Mouse (Mus musculus): ENCODE data around the gene Timp4. TPM values are rescaled to one million over a fixed set of nuclear protein-coding genes. Genes with fewer than 3 reads are reported as not detected.

Gene Timp4
- polyA plus RNA-seq, 1 experiment from 2014 or later: 0.23 TPM

DNA sequence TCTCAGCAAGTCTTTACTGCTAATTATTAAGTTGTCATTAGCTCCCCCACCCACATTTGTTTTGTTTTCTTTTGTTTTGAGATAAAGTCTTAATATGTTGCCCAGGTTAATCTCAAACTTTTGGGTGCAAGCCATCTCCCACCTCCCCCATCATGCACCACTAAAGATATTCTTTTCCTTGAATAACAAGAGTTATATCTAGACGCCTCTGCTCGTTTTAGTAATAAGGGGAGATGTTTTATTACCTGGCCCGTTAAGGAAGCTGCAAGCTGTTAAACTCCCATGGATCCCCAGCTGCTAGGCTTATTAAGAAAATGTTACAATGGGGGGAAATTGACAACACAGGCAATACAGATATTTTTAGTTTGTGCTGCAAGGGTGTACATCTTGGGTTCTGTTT is 21.4 kb downstream of the Timp4 start:
- no peak for ATAC-seq (ENCODE audit: insufficient number of reproducible peaks, insufficient read depth, low FRiP score, low TSS enrichment, low read depth)
- no peaks in the 10 kb centered on the region for H3K27me3 ChIP-seq
- H3K36me3 ChIP-seq: no peaks in the 10 kb centered on the region
- H3K4me3 ChIP-seq (replicated peaks): no peak overlapping the region
- no peaks in the 10 kb centered on the region for H3K9me3 ChIP-seq
- no peak overlapping the region for H3K4me2 ChIP-seq
- 31% methylated on average over 3 of the region's 3 CpGs for WGBS
- no peak overlapping the region for H3K9ac ChIP-seq (replicated peaks)
- H3K4me1 ChIP-seq (replicated peaks): no peaks in the 10 kb centered on the region
- no peak overlapping the region for H3K27ac ChIP-seq

DNA sequence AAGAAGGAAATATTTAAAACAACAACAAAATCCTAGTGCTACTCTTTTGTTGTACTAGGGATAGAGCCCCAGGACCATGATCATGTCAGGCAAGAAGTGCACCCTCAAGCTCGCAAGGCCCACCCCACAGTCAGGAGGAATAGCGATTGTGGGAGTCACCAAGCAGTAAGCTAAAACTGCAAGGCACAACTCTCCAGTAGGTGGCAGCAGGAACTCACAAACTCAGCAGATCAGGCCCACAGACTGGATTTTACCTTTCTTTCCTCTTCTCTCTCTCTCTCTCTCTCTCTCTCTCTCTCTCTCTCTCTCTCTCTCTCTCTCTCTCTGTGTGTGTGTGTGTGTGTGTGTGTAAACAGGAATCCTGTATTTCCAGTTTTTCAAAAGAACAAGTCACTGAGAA is 24.5 kb downstream of the Timp4 start:
- Histone ChIP-seq H3K4me1 (replicated peaks) (no peaks in the 10 kb centered on the region), H3K27ac (no peak overlapping the region), H3K27me3 (no peaks in the 10 kb centered on the region), H3K4me2 (no peak overlapping the region), H3K9me3 (no peaks in the 10 kb centered on the region), H3K4me3 (replicated peaks) (no peak overlapping the region), H3K36me3 (no peaks in the 10 kb centered on the region), H3K9ac (replicated peaks) (no peak overlapping the region)
- ATAC-seq (ENCODE audit: insufficient number of reproducible peaks, insufficient read depth, low FRiP score, low TSS enrichment, low read depth): no peak
- 5% methylated on average over 2 of the region's 2 CpGs for WGBS

DNA sequence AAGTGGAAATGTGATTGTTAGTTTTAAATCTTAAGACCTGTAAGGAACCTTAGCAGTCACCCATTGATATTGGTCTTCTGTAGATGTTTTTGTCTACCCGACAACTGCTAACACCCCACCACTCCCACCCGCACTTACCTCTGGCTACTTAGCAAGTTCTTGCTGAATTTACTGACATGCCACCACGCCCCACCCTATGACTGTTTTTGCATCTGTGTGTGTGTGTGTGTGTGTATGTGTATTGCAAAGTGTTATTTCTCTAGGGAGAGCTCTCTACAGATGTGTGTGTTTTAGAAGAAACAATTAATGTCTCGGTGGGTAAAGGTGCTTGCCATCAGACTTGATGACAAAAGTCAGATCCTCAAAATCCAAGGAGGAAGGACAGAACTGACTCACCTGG is 25.0 kb downstream of the Timp4 start, which contains the start of gene Gm17482:
Gm17482 (plus strand) TSS at position 301 of the 400 bp plus-strand sequence.
- no peak for ATAC-seq (ENCODE audit: insufficient number of reproducible peaks, insufficient read depth, low FRiP score, low TSS enrichment, low read depth)
- 77% methylated on average over 4 of the region's 4 CpGs for WGBS
- H3K27ac ChIP-seq: no peak within 1 kb of the TSS

DNA sequence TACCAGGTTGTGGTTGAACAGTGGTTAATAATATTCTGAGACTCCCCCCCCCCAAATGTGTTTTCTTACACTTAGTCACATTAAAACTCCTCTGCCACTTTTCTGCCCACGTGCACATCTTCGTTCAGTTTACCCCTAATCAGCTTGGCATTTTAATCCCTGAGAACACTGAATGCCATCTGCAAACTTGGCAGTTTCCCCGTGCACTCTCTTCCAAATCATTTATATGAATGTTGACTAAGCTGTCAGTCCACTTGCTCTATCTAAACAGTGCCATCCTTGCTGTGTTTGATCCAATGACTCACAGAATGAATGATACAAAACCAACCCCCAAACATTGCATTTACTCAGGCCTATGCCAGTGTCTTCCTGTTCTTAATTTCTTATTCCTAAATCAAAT is 26.5 kb downstream of the Timp4 start:
- no peaks in the 10 kb centered on the region for H3K27me3 ChIP-seq
- H3K27ac ChIP-seq: no peak overlapping the region
- ATAC-seq (ENCODE audit: insufficient number of reproducible peaks, insufficient read depth, low FRiP score, low TSS enrichment, low read depth): no peak
- no peak overlapping the region for H3K4me2 ChIP-seq
- no peaks in the 10 kb centered on the region for H3K9me3 ChIP-seq
- no peak overlapping the region for H3K4me3 ChIP-seq (replicated peaks)
- H3K36me3 ChIP-seq: no peaks in the 10 kb centered on the region
- 83% methylated on average over 3 of the region's 3 CpGs for WGBS
- H3K4me1 ChIP-seq (replicated peaks): no peaks in the 10 kb centered on the region
- H3K9ac ChIP-seq (replicated peaks): no peak overlapping the region

More for the DNA sequence above, 25.0 kb downstream of the Timp4 start, which contains the start of gene Gm17482:
- H3K9ac ChIP-seq (replicated peaks): no peak within 1 kb of the TSS
- no peaks in the 10 kb centered on the region for H3K27me3 ChIP-seq
- no peaks in the 10 kb centered on the region for H3K36me3 ChIP-seq
- no peaks in the 10 kb centered on the region for H3K4me1 ChIP-seq (replicated peaks)
- no peak within 1 kb of the TSS for H3K4me3 ChIP-seq (replicated peaks)
- no peak within 1 kb of the TSS for H3K4me2 ChIP-seq
- no peaks in the 10 kb centered on the region for H3K9me3 ChIP-seq

DNA sequence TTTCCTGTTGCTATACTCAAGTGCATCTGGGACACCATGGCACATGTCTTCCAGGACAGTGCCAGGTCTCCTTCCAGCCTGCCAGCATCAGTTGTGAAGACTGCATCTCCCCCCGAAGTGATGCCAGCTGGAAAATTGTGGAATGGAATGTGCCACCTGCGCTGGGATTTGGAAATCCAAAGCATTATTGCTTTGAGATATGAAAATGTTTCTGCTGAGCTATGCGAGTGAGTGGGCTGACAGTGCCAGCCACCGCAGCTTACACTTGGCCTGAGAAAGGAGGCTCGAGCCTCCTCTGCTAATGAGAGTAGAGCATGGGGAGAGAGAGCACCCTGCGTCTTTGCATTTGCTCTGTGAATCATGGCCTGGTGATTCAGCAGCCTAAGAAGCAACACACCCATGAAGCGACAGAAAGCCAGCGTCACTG is 30.8 kb downstream of the Timp4 start:
- Histone ChIP-seq H3K9ac (replicated peaks) (no peak overlapping the region), H3K4me3 (replicated peaks) (no peak overlapping the region), H3K4me2 (no peak overlapping the region), H3K4me1 (replicated peaks) (no peaks in the 10 kb centered on the region), H3K36me3 (no peaks in the 10 kb centered on the region), H3K27me3 (no peaks in the 10 kb centered on the region), H3K9me3 (no peaks in the 10 kb centered on the region), H3K27ac (no peak overlapping the region)
- 82% methylated on average over 8 of the region's 8 CpGs for WGBS
- ATAC-seq (ENCODE audit: insufficient number of reproducible peaks, insufficient read depth, low FRiP score, low TSS enrichment, low read depth): no peak

DNA sequence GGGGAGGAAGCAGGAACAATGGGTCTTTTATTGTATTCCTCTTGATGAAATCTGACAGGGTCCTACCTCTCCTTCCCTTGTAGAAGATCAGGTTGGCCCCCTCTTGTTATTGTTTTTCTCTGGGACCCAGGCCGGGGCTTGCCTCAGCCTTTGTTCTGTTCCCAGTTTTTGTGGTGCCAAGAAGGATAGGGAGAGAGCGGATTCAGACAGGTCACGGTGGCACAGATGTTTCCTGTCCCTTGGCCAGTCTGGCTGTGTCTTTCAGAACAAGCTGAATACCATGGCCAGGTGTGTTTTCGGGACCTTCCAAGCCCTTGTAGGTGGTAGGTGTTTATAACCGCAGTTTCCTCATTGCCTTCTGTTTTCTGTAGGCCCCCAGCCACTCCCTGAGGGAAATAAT is 38.9 kb downstream of the Timp4 start:
- no peaks in the 10 kb centered on the region for H3K27me3 ChIP-seq
- 41% methylated on average over 5 of the region's 5 CpGs for WGBS
- no peaks in the 10 kb centered on the region for H3K9me3 ChIP-seq
- H3K4me2 ChIP-seq: no peak overlapping the region
- no peak overlapping the region for H3K4me3 ChIP-seq (replicated peaks)
- H3K36me3 ChIP-seq: no peaks in the 10 kb centered on the region
- H3K4me1 ChIP-seq (replicated peaks): peaks cover 7% of the 10 kb centered on the region; the same call in 1 of the 2 replicates
- ATAC-seq (ENCODE audit: insufficient number of reproducible peaks, insufficient read depth, low FRiP score, low TSS enrichment, low read depth): no peak
- H3K9ac ChIP-seq (replicated peaks): no peak overlapping the region
- no peak overlapping the region for H3K27ac ChIP-seq

DNA sequence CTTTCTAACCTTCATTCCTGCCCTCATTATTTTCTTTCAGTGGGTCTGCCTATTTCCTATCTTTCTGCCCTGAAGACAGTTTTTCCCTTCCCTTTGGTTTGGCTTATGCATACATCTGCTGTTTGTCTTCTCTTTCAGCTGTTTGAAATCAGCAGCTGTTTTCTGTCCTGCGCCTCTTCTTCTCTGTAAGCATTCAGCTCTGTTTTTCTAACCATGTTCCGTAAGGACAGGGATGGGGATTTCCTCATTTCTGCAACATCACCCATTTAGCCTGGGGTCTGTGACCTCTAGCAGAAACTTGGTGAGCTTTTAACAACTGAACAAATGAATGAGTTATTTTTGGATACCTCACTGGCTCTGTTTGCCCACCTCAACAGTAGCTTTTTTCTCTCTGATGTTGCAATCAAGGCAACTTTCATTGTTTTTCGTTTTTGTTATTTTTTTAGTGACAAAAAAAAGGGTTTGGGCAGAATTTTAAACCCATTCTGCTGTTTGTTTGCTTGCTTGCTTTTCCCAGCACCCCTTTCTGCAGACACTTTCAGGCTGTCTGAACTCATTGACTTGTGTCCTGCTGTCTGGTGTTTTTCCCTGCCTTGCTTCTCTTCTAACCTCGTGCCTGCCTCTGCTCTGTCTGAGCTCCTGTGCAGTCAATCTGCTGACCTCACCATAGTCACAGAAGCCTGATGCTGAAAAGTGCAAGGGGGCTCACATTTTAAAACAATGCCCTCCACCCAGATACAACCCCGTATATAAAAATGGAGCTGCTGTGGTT is 39.7 kb downstream of the Timp4 start:
- no peak overlapping the region for H3K4me3 ChIP-seq (replicated peaks)
- H3K9me3 ChIP-seq: no peaks in the 10 kb centered on the region
- H3K27ac ChIP-seq: no peak overlapping the region
- H3K4me1 ChIP-seq (replicated peaks): peaks cover 7% of the 10 kb centered on the region; the same call in 1 of the 2 replicates
- WGBS: 71% methylated on average over 5 of the region's 5 CpGs
- H3K9ac ChIP-seq (replicated peaks): no peak overlapping the region
- no peak overlapping the region for H3K4me2 ChIP-seq
- ATAC-seq (ENCODE audit: insufficient number of reproducible peaks, insufficient read depth, low FRiP score, low TSS enrichment, low read depth): no peak
- H3K36me3 ChIP-seq: no peaks in the 10 kb centered on the region
- no peaks in the 10 kb centered on the region for H3K27me3 ChIP-seq

DNA sequence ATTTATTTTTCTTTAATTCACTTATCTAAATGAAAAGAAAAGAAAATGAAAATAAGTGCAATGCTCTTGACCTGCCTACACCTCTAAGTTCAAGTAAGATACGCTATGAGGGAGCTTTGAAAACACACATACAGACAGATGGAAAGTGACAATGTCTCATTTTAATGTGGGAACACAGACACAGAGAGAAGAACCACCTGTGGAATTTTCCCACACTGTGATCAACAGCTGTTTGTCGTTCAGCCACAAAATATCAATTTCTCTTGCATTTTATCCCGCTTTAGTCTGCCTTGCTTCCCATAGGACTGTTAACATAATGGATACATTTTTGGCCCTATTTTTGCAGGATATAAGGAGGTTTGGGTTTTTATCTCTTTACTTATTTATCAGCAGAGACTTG is 41.2 kb downstream of the Timp4 start:
- Histone ChIP-seq H3K36me3 (no peaks in the 10 kb centered on the region), H3K4me3 (replicated peaks) (no peak overlapping the region), H3K9me3 (no peaks in the 10 kb centered on the region), H3K27ac (no peak overlapping the region), H3K4me1 (replicated peaks) (peaks cover 7% of the 10 kb centered on the region; the same call in 1 of the 2 replicates), H3K27me3 (no peaks in the 10 kb centered on the region), H3K4me2 (no peak overlapping the region), H3K9ac (replicated peaks) (no peak overlapping the region)
- 84% methylated on average over 3 of the region's 3 CpGs for WGBS
- no peak for ATAC-seq (ENCODE audit: insufficient number of reproducible peaks, insufficient read depth, low FRiP score, low TSS enrichment, low read depth)

DNA sequence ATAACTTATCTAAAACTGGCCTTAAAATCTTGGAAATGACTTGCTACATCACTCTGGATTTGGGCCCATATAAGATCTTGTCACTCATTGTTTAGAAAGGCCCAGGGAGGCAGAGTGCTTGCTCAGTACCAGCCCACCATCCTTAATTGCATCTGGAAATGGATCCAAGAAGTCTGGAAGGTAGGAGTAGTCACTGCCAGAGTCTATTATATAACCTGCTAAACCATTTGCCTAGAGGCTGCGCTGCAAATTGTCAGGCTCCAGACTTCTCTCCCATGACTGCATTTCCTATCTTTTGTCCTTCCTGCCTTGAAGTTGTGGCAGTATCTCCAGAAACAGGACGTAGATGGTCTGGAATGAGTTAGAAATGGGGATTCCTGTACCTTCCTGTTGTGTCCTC is 41.8 kb downstream of the Timp4 start:
- 70% methylated on average over 2 of the region's 2 CpGs for WGBS
- Histone ChIP-seq H3K4me1 (replicated peaks) (peaks cover 7% of the 10 kb centered on the region; the same call in 1 of the 2 replicates), H3K4me2 (no peak overlapping the region), H3K4me3 (replicated peaks) (no peak overlapping the region), H3K27me3 (no peaks in the 10 kb centered on the region), H3K36me3 (no peaks in the 10 kb centered on the region), H3K27ac (no peak overlapping the region), H3K9me3 (no peaks in the 10 kb centered on the region), H3K9ac (replicated peaks) (no peak overlapping the region)
- no peak for ATAC-seq (ENCODE audit: insufficient number of reproducible peaks, insufficient read depth, low FRiP score, low TSS enrichment, low read depth)

DNA sequence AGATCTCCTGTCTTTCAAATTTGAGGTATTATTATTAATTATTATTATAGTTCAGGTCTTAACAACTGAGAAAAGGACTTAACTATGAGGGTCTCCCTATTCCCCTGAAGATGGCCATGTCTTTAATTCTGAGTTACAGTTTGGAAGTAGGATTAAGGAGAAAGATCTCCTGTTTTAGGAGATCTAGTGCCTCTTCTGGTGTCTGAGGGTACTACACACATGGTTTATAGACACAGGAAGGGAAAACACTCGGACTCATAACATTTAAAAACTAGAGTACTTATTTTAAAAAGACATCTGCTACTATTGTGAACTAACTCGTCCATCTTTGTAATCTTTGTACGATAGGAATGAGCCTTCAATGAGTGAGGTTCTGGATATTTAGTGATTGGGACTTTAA is 49.0 kb downstream of the Timp4 start:
- Histone ChIP-seq H3K9ac (replicated peaks) (no peak overlapping the region), H3K4me2 (no peak overlapping the region), H3K4me1 (replicated peaks) (no peaks in the 10 kb centered on the region), H3K9me3 (no peaks in the 10 kb centered on the region), H3K36me3 (no peaks in the 10 kb centered on the region), H3K27me3 (no peaks in the 10 kb centered on the region), H3K27ac (no peak overlapping the region), H3K4me3 (replicated peaks) (no peak overlapping the region)
- ATAC-seq (ENCODE audit: insufficient number of reproducible peaks, insufficient read depth, low FRiP score, low TSS enrichment, low read depth): no peak
- 70% methylated on average over 3 of the region's 3 CpGs for WGBS

DNA sequence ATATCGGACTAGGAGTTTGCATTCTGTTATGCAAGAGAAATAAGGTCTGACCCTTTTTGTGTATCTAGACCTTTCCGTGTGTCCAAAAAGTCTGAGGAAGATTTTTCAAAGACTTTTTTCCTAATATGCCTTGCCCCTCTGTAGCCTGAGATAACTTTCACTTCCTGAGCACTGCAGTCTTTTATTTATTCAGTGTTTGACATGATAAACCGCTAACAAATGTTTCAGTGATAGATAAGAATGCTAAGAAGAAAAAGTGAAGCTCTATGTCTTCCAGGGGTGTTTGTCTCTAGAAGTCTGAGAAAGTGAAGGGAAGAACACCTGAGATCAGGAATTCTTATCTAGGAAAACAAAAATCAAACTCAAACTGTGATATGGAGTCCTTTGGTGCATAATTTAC is 51.3 kb downstream of the Timp4 start:
- H3K4me3 ChIP-seq (replicated peaks): no peak overlapping the region
- ATAC-seq (ENCODE audit: insufficient number of reproducible peaks, insufficient read depth, low FRiP score, low TSS enrichment, low read depth): no peak
- WGBS: 79% methylated on average over 3 of the region's 3 CpGs

More for the DNA sequence above, 51.3 kb downstream of the Timp4 start:
- Histone ChIP-seq H3K36me3 (no peaks in the 10 kb centered on the region), H3K27me3 (no peaks in the 10 kb centered on the region), H3K9me3 (no peaks in the 10 kb centered on the region), H3K27ac (no peak overlapping the region), H3K4me2 (no peak overlapping the region), H3K9ac (replicated peaks) (no peak overlapping the region), H3K4me1 (replicated peaks) (no peaks in the 10 kb centered on the region)

All from limb, embryonic 12.5 days (tissue).